Mouse (Mus musculus): ENCODE data around the gene Tenm4. TPM values are rescaled to one million over a fixed set of nuclear protein-coding genes. Genes with fewer than 3 reads are reported as not detected.
A peak's percentile ranks its signal among the peaks of the same experiment; 100 is the strongest.

Tenm4 gene
- polyA plus RNA-seq, 1 experiment from 2014 or later: 62.8 TPM

DNA sequence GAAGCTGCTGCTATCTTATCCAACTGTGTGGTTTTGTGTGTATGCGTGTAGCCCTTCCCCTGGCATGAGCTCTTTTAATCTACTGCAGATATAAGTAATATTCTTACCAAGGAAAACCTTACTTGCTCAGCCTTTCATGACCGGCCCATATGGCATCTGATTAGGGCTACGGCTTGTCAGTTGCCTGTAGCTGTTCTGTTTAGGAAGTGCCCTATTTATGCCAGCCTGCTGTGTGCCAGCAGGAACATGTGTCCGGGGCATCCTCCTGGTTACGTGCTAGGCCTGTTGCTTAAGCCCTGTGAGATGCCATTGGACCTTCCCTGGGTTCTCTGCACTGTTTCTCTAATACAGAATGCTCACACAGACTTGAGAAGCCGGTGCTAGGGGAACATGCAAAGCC lies 655.1 kb downstream of the Tenm4 start:
- Histone ChIP-seq H3K27ac (no peak overlapping the region), H3K36me3 (peaks cover 45% of the 10 kb centered on the region), H3K4me2 (replicated peaks) (no peak overlapping the region), H3K9me3 (0 out of 2 replicates have a peak, but pooled peaks cover 3% of the 10 kb centered on the region), H3K27me3 (no peaks in the 10 kb centered on the region), H3K9ac (no peak overlapping the region), H3K4me3 (no peak overlapping the region), H3K4me1 (no peaks in the 10 kb centered on the region; the same call in 1 of the 2 replicates)
- ATAC-seq (ENCODE audit: insufficient number of reproducible peaks, insufficient read depth, low FRiP score, low TSS enrichment): no peak
- 88% methylated on average over 6 of the region's 6 CpGs for WGBS

DNA sequence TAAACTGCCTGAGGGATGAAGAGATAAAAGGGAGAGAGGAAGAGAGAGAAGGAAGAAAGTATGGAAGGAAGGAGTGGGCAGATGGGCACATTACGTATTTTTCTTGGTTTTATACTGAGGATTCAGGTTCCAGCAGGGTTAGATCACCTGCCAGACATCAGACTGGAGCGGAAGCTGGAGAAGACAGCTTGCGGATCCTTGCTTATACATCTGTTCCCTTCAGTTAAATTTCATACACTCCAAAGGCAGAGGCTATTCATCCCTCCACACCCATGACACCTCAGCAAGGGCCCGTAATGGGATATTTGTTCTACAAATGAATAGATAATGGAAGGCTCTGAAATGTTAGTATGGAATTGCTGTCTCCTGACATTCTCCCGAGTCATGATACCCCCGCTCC lies 655.6 kb downstream of the Tenm4 start:
- no peak overlapping the region for H3K9ac ChIP-seq

DNA sequence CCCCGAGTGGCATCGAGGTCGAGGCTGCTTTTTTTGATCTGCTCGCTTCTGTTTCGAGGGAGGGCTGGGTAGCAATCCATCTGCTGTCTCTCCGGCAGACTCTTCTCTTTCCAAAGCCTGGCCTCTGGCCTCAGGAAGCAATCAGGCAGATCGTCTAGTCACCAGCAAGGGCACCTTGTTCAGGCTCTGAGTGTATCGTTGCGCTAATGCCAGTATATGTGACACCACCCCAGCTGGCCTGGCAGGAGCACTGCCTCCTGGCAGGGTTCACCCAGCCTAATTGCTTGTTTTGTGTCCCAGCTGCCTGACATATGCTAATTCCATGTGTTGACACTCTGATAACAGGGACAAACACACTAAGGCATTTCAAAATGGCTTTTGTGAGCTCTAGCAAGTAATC lies 661.5 kb downstream of the Tenm4 start:
- Histone ChIP-seq H3K4me1 (peaks cover 12% of the 10 kb centered on the region), H3K4me2 (replicated peaks) (no peak overlapping the region), H3K36me3 (peaks cover 17% of the 10 kb centered on the region), H3K27me3 (no peaks in the 10 kb centered on the region), H3K4me3 (no peak overlapping the region), H3K9me3 (0 out of 2 replicates have a peak, but pooled peaks cover 3% of the 10 kb centered on the region), H3K27ac (no peak overlapping the region), H3K9ac (no peak overlapping the region)
- ATAC-seq (ENCODE audit: insufficient number of reproducible peaks, insufficient read depth, low FRiP score, low TSS enrichment): no peak
- WGBS: 44% methylated on average over 9 of the region's 9 CpGs

More for the DNA sequence above, 655.6 kb downstream of the Tenm4 start:
- Histone ChIP-seq H3K27ac (no peak overlapping the region), H3K36me3 (peaks cover 45% of the 10 kb centered on the region), H3K4me1 (no peaks in the 10 kb centered on the region; the same call in 1 of the 2 replicates), H3K9me3 (0 out of 2 replicates have a peak, but pooled peaks cover 3% of the 10 kb centered on the region), H3K4me3 (no peak overlapping the region), H3K4me2 (replicated peaks) (no peak overlapping the region), H3K27me3 (no peaks in the 10 kb centered on the region)
- 92% methylated on average over 6 of the region's 6 CpGs for WGBS
- no peak for ATAC-seq (ENCODE audit: insufficient number of reproducible peaks, insufficient read depth, low FRiP score, low TSS enrichment)

DNA sequence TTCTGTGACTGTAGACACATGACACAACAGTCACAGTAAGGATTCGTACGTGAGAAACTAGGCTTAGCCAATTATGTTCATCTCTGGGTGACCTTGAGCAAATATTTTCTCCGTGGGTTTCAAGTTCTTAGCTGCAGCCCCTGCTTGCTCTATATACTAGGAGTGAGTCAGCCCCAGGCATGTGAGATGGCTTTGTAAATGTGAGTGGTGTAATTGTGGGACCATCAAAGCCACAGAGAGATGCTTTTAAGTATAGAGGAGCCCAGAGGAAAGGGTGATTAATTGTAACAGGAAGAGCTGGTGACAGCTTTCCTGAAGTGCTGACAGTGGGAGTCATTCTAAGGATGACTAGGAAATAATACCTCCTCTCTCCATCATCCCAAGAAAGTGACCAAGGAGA lies 662.0 kb downstream of the Tenm4 start:
- peaks cover 12% of the 10 kb centered on the region for H3K4me1 ChIP-seq
- no peak overlapping the region for H3K4me3 ChIP-seq
- 0 out of 2 replicates have a peak, but pooled peaks cover 3% of the 10 kb centered on the region for H3K9me3 ChIP-seq
- H3K27me3 ChIP-seq: no peaks in the 10 kb centered on the region
- H3K4me2 ChIP-seq (replicated peaks): no peak overlapping the region
- WGBS: 61% methylated on average over 3 of the region's 3 CpGs
- peaks cover 13% of the 10 kb centered on the region for H3K36me3 ChIP-seq
- H3K9ac ChIP-seq: no peak overlapping the region
- ATAC-seq (ENCODE audit: insufficient number of reproducible peaks, insufficient read depth, low FRiP score, low TSS enrichment): no peak
- 0 out of 2 replicates have a peak overlapping the region, but pooled peaks have one; percentile 5 for H3K27ac ChIP-seq

DNA sequence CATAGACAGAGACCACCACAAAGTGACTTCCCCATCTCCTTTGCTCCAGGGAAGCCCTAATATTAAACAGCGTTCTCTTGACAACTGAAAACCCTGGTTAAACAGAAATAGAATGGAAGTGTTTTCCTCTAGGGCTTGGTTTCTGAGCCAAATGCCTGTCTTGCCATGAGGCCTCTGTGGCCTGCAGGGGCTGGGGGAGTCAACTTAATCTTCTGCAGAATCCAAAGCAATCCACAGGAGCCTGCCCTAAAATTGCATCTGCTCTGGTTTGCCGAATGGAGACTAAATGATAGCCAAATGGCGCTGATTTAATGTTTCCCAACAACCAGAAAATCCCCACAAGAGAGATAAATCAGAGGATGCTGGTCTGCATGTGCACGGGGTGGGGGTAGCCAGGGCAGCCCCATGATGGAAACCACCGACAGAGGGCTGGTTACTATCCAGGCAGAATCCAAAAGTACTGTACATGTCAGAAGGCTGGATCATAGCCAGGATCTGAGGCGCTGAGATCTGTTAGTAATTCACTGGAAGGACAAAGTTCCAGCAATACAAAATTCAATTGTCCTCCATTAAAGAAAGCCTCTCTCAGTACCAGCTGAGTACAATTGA lies 663.7 kb downstream of the Tenm4 start:
- WGBS: 36% methylated on average over 6 of the region's 6 CpGs
- H3K4me2 ChIP-seq (replicated peaks): no peak overlapping the region
- no peaks in the 10 kb centered on the region for H3K27me3 ChIP-seq
- H3K27ac ChIP-seq: peak overlapping the region; percentile 58
- H3K4me3 ChIP-seq: no peak overlapping the region
- H3K9me3 ChIP-seq: no peaks in the 10 kb centered on the region
- H3K36me3 ChIP-seq: peaks cover 19% of the 10 kb centered on the region; the same call in 1 of the 2 replicates
- no peak overlapping the region for H3K9ac ChIP-seq
- peak; percentile 77; the same call in 1 of the 2 replicates for ATAC-seq (ENCODE audit: insufficient number of reproducible peaks, insufficient read depth, low FRiP score, low TSS enrichment)
- peaks cover 12% of the 10 kb centered on the region for H3K4me1 ChIP-seq

DNA sequence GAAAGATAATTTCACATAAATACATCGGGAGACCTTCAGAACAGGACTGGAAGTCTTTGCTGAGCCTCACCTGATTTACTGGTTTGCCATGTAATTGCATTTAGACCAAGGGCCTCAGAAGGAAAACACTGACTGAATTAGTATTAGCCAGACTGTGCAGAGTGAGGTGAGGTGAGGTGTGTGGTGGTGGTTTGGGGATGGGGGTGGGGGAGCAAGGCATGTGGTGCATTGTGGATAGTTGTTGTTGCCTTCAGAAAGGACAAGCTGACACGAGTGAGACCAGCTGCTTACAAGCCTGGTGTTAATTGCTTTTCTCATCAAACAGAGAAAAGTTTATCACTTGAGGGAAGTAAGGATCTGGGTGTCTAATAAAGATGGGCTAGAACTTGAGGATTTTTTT lies 664.3 kb downstream of the Tenm4 start:
- peak; percentile 53; the same call in 1 of the 2 replicates for ATAC-seq (ENCODE audit: insufficient number of reproducible peaks, insufficient read depth, low FRiP score, low TSS enrichment)
- Histone ChIP-seq H3K9me3 (no peaks in the 10 kb centered on the region), H3K4me3 (no peak overlapping the region), H3K4me2 (replicated peaks) (no peak overlapping the region), H3K4me1 (peaks cover 12% of the 10 kb centered on the region), H3K27me3 (no peaks in the 10 kb centered on the region), H3K27ac (peak overlapping the region; percentile 58), H3K9ac (no peak overlapping the region), H3K36me3 (peaks cover 19% of the 10 kb centered on the region; the same call in 1 of the 2 replicates)
- WGBS: 42% methylated on average over 2 of the region's 2 CpGs

DNA sequence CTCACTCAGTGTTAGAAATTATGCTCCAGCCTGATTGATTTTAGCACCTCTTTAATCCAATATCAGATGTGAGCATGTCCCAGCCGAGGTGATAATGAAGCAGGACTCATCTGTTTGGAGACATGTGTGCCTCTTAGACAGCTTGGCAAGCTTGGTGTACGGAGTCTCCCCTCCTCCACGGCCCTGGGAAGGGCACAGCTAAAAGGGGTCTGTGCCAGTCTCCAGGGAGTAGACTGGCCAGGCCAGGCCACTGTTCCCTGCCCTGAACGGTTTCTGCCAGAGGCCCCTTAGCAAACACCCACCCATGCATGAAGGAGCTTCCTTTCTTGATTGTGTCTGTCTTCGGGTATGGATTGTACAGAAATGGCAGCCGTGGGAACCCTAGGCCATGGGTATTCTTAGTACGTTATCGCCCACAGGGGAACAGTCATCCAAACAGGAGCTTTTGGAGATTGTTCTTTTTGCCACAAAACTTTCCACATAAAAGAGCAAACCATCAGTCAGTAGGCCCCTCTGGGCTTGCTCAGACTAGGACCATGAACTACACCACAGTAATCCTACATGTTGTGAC lies 667.3 kb downstream of the Tenm4 start:
- H3K9ac ChIP-seq: no peak overlapping the region
- H3K27ac ChIP-seq: no peak overlapping the region
- no peak overlapping the region for H3K4me2 ChIP-seq (replicated peaks)
- 83% methylated on average over 8 of the region's 8 CpGs for WGBS
- no peaks in the 10 kb centered on the region for H3K27me3 ChIP-seq
- no peak overlapping the region for H3K4me3 ChIP-seq
- H3K4me1 ChIP-seq: peaks cover 7% of the 10 kb centered on the region
- no peak for ATAC-seq (ENCODE audit: insufficient number of reproducible peaks, insufficient read depth, low FRiP score, low TSS enrichment)
- H3K36me3 ChIP-seq: peaks cover 22% of the 10 kb centered on the region
- no peaks in the 10 kb centered on the region for H3K9me3 ChIP-seq

DNA sequence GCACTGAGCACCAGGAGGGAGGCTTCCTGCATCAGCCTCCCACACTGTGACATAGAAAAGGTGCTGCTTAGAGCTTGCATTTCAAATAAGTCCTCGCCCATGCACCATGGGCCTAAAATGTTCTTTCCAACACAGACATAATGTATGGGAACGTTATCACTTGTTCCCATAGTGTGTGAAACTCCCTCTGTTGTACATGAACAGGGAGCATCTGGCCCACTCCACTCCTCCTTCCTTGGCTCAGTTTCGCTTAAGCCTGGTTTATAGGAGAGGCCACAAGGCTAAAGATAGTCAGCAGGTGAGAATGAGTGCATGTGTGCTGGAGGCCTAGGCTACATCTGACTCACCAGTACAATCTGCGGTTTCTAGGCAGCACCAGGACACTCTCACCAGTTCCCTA lies 667.9 kb downstream of the Tenm4 start:
- Histone ChIP-seq H3K4me3 (no peak overlapping the region), H3K27ac (no peak overlapping the region), H3K36me3 (peaks cover 24% of the 10 kb centered on the region), H3K4me2 (replicated peaks) (no peak overlapping the region), H3K9ac (no peak overlapping the region), H3K4me1 (peaks cover 7% of the 10 kb centered on the region), H3K9me3 (no peaks in the 10 kb centered on the region), H3K27me3 (no peaks in the 10 kb centered on the region)
- 94% methylated on average over 4 of the region's 4 CpGs for WGBS
- ATAC-seq (ENCODE audit: insufficient number of reproducible peaks, insufficient read depth, low FRiP score, low TSS enrichment): no peak

DNA sequence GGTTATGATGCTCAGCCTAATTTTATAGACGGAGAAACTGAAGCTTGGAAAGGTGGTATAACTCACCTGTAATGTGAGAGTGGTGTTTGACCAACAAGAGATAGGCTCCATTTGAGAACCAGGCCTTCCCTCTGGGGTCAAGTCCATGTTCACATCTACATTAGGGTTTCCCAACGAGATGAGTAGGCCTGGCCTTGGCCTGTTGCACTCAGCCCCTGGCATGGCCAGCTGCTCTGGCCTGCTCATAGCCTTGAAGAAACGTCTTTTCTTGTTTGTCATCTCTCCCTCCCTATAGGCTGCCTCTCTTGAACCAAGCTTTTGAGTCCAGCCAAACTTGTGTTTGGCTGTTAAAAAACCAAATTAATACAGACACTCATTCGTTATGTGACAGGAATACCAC lies 668.5 kb downstream of the Tenm4 start:
- H3K9me3 ChIP-seq: no peaks in the 10 kb centered on the region
- 80% methylated on average over 4 of the region's 4 CpGs for WGBS
- peaks cover 31% of the 10 kb centered on the region for H3K36me3 ChIP-seq

DNA sequence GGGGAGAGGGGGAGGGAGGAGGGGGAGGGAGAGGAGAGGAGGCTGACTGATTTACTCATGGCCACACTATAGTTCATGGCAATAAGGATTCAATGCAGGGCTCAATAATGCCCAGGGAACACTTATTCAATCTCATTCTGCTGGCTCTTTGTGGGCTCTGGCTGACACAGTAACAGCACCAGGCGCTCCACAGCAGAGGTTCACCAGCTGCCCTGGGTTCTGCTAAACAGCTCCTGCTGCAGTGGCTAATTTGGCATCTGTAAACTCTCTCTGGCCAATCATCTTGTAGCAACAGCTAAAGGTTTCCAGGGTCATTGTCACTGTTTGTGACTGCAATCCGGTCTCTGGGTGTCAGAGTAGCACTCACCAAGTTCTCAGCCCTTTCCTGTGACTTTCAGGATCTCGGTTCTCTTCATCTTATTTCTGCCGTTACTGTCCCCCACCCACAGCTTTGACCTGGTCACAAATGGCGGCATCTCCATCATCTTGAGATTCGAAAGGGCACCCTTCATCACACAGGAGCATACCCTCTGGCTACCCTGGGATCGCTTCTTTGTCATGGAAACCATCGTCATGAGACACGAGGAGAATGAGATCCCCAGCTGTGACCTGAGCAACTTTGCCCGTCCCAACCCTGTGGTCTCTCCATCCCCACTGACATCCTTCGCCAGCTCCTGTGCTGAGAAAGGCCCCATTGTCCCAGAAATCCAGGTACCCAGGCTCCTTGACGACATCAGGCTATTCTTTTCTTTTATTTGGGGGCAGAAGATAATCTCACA lies 671.6 kb downstream of the Tenm4 start:
- H3K9me3 ChIP-seq: no peaks in the 10 kb centered on the region
- H3K27ac ChIP-seq: 0 out of 2 replicates have a peak overlapping the region, but pooled peaks have one; percentile 11
- peaks cover 50% of the 10 kb centered on the region for H3K36me3 ChIP-seq
- no peak overlapping the region for H3K4me2 ChIP-seq (replicated peaks)
- H3K4me1 ChIP-seq: no peaks in the 10 kb centered on the region
- no peak overlapping the region for H3K9ac ChIP-seq
- no peak for ATAC-seq (ENCODE audit: insufficient number of reproducible peaks, insufficient read depth, low FRiP score, low TSS enrichment)
- H3K4me3 ChIP-seq: no peak overlapping the region
- H3K27me3 ChIP-seq: no peaks in the 10 kb centered on the region
- 62% methylated on average over 12 of the region's 12 CpGs for WGBS

More for the DNA sequence above, 668.5 kb downstream of the Tenm4 start:
- H3K4me3 ChIP-seq: no peak overlapping the region
- H3K27me3 ChIP-seq: no peaks in the 10 kb centered on the region
- H3K4me2 ChIP-seq (replicated peaks): no peak overlapping the region
- no peak overlapping the region for H3K9ac ChIP-seq
- no peak overlapping the region for H3K27ac ChIP-seq
- H3K4me1 ChIP-seq: peaks cover 3% of the 10 kb centered on the region
- no peak for ATAC-seq (ENCODE audit: insufficient number of reproducible peaks, insufficient read depth, low FRiP score, low TSS enrichment)

DNA sequence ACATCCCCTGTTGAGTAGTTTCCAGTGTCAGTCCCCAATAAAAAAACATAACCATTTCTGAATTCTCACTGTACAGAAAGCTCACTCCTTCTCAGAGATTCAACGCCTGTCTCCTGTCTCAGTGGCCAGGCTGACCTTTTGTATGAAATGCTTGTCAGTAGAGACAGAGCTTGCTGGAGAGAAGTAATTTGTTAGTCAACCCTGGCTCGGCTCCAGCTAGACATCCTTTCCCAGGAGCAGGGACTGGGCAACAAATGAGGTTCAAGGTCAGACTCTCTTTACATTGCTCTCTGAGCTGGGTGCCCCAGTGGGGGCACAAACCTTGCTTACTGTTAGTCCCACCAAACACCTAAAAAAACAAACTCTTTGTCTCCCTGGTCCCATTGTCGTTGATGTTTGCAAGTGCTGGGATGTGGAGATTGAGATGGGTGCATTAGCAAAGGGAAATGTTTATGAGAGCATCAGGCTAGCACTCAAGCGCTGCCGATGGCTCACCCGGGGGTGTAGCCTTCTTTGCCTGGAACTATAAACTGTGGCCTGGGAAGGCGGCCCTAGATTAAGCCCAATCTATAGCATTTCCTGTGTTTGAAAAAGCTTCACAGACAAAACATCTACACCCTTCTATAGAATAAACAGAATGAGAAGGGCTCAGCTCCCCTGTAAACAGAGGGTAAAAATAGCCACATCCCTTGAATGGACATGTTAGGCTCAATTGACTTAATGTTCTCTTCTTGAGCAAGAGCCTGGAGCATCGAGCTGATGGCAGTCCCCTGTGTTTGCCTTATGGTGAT lies 673.3 kb downstream of the Tenm4 start:
- Histone ChIP-seq H3K4me2 (replicated peaks) (no peak overlapping the region), H3K9ac (no peak overlapping the region), H3K9me3 (no peaks in the 10 kb centered on the region), H3K36me3 (peaks cover 49% of the 10 kb centered on the region), H3K27ac (no peak overlapping the region), H3K27me3 (no peaks in the 10 kb centered on the region), H3K4me1 (no peaks in the 10 kb centered on the region), H3K4me3 (no peak overlapping the region)
- WGBS: 78% methylated on average over 8 of the region's 8 CpGs
- ATAC-seq (ENCODE audit: insufficient number of reproducible peaks, insufficient read depth, low FRiP score, low TSS enrichment): no peak

Data from embryonic facial prominence, embryonic 12.5 days (tissue).